Mouse (Mus musculus) 416B (cell line): ENCODE results near the gene Trpm1.

ENCODE experiments used
- DNase-seq: peaks from one replicate; pipeline ENCODE4 v3.0.0; 2011; ENCODE audit warnings: low read depth

Trpm1 gene

DNA sequence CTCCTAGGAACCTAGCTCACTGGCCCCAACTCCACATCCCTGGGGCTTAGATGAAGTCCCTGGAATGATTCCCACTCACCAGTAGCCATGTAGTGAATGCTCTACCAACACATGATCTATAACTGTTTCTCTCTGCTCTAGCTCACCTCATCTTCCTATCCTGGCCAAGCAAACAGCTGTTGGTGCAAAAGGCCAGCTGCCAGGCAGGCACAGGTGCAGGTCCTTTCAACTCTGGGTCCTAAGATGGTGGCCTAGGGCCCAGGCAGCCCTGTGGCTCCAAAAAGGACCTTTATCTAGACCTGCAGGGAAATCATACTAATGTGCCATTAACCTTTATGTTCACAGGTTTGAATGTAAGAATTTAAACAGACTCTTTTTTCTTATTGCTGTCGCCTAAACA lies 10.3 kb downstream of the Trpm1 start:
- no peak for DNase-seq

GRCm38 (mm10) chr7:64164997-64165396 lies 11.4 kb downstream of the Trpm1 start:
- peak; percentile 39 for DNase-seq

DNA sequence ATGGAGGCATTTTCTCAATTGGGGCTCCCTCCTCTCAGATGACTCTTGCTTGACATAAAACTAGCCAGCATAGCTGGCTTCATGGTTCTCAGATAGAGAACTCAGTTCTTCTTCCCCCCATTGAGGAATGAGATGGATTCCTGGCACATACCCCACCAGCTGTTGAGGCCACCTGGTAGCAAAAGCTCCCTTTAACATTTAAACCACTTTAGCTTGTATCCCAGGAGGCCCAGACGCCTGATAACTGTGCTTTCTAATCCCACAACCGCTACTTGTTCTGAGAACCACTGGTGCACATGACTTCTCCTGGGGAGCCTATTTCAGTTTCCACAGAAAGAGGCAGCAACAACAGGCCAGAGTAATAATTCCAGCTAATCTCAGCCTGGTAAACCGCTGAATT lies 12.4 kb downstream of the Trpm1 start:
- no peak for DNase-seq

DNA sequence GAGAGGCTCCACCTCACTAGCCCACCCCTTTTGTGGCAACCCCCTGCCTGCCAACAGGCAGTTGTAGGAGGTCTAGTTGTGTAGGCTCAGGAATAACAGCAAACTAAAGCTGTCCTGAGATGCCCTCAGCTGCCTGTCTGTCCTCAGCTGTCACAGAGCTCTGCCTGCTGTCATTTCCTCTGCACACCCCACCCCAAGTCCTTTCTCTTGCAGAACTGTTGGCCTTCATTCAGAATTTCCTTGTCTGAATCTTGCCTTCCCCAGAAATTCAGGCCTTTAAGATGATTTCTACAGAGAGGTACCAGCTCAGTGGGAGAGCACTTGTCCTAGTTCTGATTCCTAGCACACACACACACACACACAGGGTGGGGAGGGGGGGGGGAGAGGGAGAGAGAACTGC lies 13.1 kb downstream of the Trpm1 start:
- no peak for DNase-seq

- DNase-seq: no peak
Observed at GRCm38 (mm10) chr7:64179310-64179709, 25.7 kb downstream of the Trpm1 start.

GRCm38 (mm10) chr7:64185203-64185931 lies 31.7 kb downstream of the Trpm1 start:
- no peak for DNase-seq

- DNase-seq: no peak
Observed at GRCm38 (mm10) chr7:64185932-64186312, 32.3 kb downstream of the Trpm1 start.

GRCm38 (mm10) chr7:64192261-64192943 lies 38.8 kb downstream of the Trpm1 start:
- peak; percentile 75 for DNase-seq

DNA sequence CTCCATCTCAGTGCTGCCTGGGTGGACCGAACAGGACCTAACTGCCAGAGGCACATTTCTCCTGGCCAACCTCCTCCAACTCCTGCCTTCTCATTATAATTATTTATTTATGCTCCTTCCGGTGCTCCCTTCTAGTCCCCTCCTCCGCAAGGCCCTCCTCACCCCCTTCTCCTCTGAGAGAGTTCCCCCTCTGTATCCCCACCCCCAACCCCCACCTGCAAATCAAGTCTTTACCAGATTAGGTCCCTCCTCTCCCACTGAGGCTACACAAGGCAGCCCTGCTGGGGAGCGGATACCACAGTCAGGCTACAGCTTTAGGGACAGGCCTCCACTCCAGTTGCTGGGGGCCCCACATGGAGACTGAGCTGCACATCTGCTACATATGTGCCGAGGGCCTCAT lies 39.8 kb downstream of the Trpm1 start:
- no peak for DNase-seq

DNA sequence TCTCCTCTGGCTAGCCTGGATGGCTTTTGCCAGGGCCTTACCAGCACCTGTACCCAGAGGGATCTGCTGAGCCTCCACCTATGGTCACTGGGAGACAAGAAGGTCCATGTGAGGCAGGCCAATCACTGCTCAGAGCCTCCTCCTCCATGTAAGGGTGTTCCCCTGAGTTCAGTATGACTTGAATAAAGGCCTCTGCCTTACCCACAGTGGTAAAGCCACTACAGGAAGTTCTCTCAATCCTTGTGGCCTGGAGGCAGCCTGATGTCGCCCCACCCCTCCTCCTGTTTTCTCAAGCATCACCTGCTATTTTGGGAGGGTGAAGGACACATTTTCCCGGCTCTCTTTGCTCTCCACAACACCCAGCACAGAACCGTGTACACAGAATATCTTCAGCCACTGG lies 42.5 kb downstream of the Trpm1 start:
- DNase-seq: no peak

GRCm38 (mm10) chr7:64208700-64209099 lies 55.1 kb downstream of the Trpm1 start:
- no peak for DNase-seq

- DNase-seq: no peak
Observed at GRCm38 (mm10) chr7:64212870-64213269, 59.2 kb downstream of the Trpm1 start.

GRCm38 (mm10) chr7:64214066-64214465 lies 60.4 kb downstream of the Trpm1 start:
- DNase-seq: no peak

- no peak for DNase-seq
Observed at GRCm38 (mm10) chr7:64215613-64216012, 62.0 kb downstream of the Trpm1 start.

GRCm38 (mm10) chr7:64217428-64217827 lies 63.8 kb downstream of the Trpm1 start:
- no peak for DNase-seq

GRCm38 (mm10) chr7:64219765-64220164 lies 66.1 kb downstream of the Trpm1 start:
- no peak for DNase-seq

GRCm38 (mm10) chr7:64223215-64223614 lies 69.6 kb downstream of the Trpm1 start:
- no peak for DNase-seq

- no peak for DNase-seq
Observed at GRCm38 (mm10) chr7:64226339-64227194, 72.9 kb downstream of the Trpm1 start.

- no peak for DNase-seq
Observed at GRCm38 (mm10) chr7:64227586-64227985, 74.0 kb downstream of the Trpm1 start.

GRCm38 (mm10) chr7:64228300-64228699 lies 74.7 kb downstream of the Trpm1 start:
- DNase-seq: no peak

- DNase-seq: no peak
Observed at GRCm38 (mm10) chr7:64229911-64230310, 76.3 kb downstream of the Trpm1 start.

DNA sequence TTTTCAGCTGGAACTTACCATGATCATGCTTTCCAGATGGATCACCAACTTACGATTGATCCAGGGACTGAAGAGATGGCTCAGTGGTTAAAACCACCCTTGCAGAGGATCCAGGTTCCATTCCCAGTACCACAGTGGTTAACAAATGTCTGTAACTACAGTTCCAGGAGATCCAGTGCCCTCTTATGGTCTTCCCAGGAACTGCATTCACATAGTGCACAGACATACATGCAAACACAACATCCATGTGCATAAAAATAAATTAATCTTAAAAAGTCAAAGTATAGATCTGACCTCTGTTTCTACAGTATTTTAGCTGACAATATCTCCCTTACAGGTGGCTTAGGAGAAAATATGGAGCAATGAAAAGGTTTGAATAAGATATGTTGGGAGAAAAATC lies 77.4 kb downstream of the Trpm1 start:
- peak; percentile 5 for DNase-seq

GRCm38 (mm10) chr7:64231996-64232395 lies 78.4 kb downstream of the Trpm1 start:
- no peak for DNase-seq
